Comparison of ENCODE assay signal across 11 mouse cellular contexts in genomic region chr12:71703146-71703902, GRCm38 (mm10).
"Had no signal": no experiment of that assay in that cellular context is flagged by ENCODE, and none has a peak within 500 bp of the region (broad histone marks: within the 10 kb centered on the region; RNA-seq: fewer than 3 reads in every experiment).

No protein-coding gene starts in this region.

- H3K4me3 ChIP-seq: limb, embryonic 15.5 days; liver, embryonic 12.5 days; midbrain, embryonic 12.5 days had no signal

- H3K27me3 ChIP-seq: limb, embryonic 15.5 days; liver, embryonic 12.5 days; midbrain, embryonic 12.5 days had no signal

- H3K4me2 ChIP-seq: limb, embryonic 15.5 days; liver, embryonic 12.5 days; lung, embryonic 14.5 days; midbrain, embryonic 12.5 days had no signal

- H3K9me3 ChIP-seq: limb, embryonic 15.5 days had no signal

- DNase-seq: kidney, postnatal 10 days; lung, embryonic 14.5 days; lung, postnatal 10 days; lung, postnatal 4 days; right cerebral cortex, adult 18-20 months; right cerebral cortex, postnatal 25 days; thymus, postnatal 4 days had no signal

- H3K4me1 ChIP-seq: limb, embryonic 15.5 days; liver, embryonic 12.5 days; midbrain, embryonic 12.5 days had no signal

- H3K27ac ChIP-seq: limb, embryonic 15.5 days; liver, embryonic 12.5 days; midbrain, embryonic 12.5 days; stomach, postnatal 0 days had no signal

- H3K36me3 ChIP-seq: limb, embryonic 15.5 days; liver, embryonic 12.5 days; midbrain, embryonic 12.5 days had no signal
